Mouse (Mus musculus): ENCODE measurements around the gene Hspd1. TPM values are rescaled to one million over a fixed set of nuclear protein-coding genes. Genes with fewer than 3 reads are reported as not detected.

Hspd1 gene
- polyA plus RNA-seq (2015; fragmentation: Nextera tagmentation; extraction: Ambion mirVana): 241 and 244 TPM in 2 replicates

DNA sequence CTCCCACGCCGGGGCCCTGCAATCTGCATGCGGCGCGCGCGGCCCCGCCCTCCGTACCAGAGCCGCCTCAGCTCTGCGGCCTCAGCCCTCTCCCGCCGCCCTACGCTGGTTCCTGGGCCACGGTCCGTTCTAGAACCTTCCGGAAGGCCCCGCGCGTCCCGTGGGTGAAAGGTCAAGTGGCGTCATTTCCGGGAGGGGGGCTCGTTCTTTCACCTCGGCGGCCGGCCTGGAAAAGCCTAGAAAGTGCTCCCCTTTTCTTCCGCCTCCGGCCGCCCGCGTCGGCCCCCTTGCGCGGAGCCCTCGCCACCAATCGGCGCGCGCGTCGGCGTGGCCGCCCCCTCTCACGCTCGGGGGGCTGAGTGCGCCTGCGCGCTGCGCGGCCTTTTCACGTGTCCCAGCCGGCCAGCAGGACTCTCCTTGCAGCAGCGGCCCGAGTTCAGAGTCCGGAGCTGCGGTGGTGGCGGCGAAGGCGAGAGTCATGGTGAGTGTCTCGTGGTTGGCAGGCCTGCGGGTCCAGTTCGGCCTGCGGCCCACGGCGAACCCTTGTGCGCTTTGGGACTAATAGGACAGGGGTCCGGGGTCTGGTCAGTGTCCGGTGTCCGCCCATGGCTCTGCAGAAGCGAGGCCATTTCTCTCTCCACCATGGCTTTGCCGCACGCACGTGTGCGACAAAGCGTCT is at the start of gene Hspd1, which contains the start of gene Hspe1:
Gene Hspd1, minus strand, starts transcription at position 312 of the 679 bp plus-strand sequence.
Gene Hspe1, plus strand, starts transcription at position 201 of the 679 bp plus-strand sequence.

DNA sequence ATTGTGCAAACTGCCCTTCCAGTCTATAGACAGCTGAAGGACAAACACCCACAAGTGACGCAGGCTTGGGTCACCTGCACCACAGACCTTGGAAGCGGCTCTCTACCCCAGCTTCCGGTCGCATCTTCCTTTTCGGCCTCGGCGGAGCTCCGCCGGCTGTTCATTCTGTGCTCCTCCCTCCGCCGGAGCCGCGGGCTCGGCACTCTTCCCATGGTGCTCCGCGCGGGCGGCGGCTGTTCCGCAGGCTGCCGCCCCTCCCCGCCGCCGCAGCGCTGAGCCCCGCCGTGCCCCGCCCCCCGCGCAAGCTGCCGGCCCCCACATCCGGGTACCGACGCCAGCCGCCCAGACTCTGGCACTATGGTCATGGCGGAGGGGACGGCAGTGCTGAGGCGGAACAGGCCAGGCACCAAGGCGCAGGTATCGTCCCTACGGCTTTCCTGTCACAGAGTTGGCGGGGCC is 42.9 kb upstream of the Hspd1 start, which contains the start of gene Mob4:
Gene Mob4, plus strand, starts transcription at position 289 of the 459 bp plus-strand sequence.

DNA sequence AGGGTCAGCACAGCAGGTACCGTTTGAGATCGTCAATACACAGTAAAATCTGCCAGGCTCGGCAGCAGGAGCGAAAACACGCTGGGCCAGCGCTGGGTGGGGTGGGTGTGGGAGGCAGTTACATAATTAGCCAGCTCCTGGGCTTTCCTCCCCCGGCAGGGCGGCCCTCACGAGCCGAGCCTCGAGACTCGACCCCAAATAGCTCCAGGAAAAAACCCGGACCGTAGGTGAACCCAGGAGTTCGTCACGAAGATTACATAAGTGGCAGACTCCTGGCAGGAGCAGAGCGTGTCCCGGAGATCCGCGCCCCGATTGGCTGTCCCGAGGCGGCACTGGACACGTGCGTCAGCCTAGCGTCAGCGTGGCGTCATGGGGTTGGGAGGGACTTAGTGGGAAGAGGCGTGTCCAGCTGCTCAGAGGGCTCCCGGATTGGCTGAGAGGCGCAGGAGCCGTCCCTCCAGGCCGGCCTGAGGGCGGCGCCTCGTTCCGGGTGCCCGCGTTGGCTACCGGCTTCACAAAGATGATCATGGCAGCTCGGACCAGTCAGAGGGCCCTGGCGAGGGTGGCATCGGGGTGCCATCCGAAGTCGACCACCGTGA is 35.6 kb downstream of the Hspd1 start, which contains the start of gene Coq10b:
Gene Coq10b, plus strand, starts transcription at position 416 of the 599 bp plus-strand sequence.

Other genes with a start within 250 kb of the Hspd1 start
- gene Ankrd44, start 161.9 kb downstream of the Hspd1 start, polyA plus RNA-seq (2015; fragmentation: Nextera tagmentation; extraction: Ambion mirVana): 12.6 and 13.2 TPM in 2 replicates
- gene Sf3b1, start 60.8 kb downstream of the Hspd1 start, polyA plus RNA-seq (2015; fragmentation: Nextera tagmentation; extraction: Ambion mirVana): 199 and 212 TPM in 2 replicates
- gene Coq10b, start 35.5 kb downstream of the Hspd1 start, polyA plus RNA-seq (2015; fragmentation: Nextera tagmentation; extraction: Ambion mirVana): 26.5 and 28.8 TPM in 2 replicates
- 274 and 307 TPM in 2 replicates for gene Hspe1, start 111 bp downstream of the Hspd1 start, polyA plus RNA-seq (2015; fragmentation: Nextera tagmentation; extraction: Ambion mirVana)
- 133 and 137 TPM in 2 replicates for gene Mob4, start 43.0 kb upstream of the Hspd1 start, polyA plus RNA-seq (2015; fragmentation: Nextera tagmentation; extraction: Ambion mirVana)
- gene Rftn2, start 138.5 kb upstream of the Hspd1 start, polyA plus RNA-seq (2015; fragmentation: Nextera tagmentation; extraction: Ambion mirVana): 13.0 and 13.5 TPM in 2 replicates
- 2.1 and 2.4 TPM in 2 replicates for gene Mars2, start 148.9 kb upstream of the Hspd1 start, polyA plus RNA-seq (2015; fragmentation: Nextera tagmentation; extraction: Ambion mirVana)

Measured in neural tube, postnatal 0 days (tissue).